Mouse (Mus musculus): ENCODE data around the gene Zfp3.

GRCm38 (mm10) chr11:70715832-70716231 lies 48.2 kb upstream of the Zfp3 start:
- TF ChIP-seq GATA1 (IDR thresholded peaks at IDR 0.05; ENCODE audit: borderline replicate concordance, low read length) (no peak), FLI1 (IDR thresholded peaks at IDR 0.05; ENCODE audit: low read length) (no peak)
